Mouse (Mus musculus) adipocyte (in vitro differentiated cells): ENCODE measurements around the gene Olfr220.

ENCODE experiments used
- DNase-seq: peaks from one replicate; pipeline ENCODE4 v3.0.0-alpha.2; 2016; ENCODE audit warnings: low spot score

The Olfr220 gene

DNA sequence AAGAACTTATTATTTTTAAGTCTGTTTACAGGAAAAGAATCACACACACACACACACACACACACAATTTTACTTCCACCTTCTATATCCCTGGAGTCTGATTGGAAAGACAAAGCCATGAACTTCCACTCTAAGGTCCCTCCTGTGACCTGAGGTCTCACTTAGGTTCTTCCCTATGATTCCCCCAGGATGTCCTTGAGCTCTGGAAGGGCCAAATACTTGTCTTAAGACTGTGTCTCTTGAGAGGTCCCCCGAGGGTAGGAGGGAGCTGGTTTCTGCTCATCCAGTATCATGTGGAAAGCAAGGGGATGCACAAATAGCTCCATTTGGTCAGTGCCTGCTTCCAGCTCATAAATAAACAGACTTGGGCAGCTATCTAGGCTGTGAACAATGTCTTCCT lies at the start of gene Olfr220:
Olfr220 (plus strand) TSS at position 301 of the 400 bp plus-strand sequence.
- DNase-seq: no peak

GRCm38 (mm10) chr1:174422959-174423358 lies 18.9 kb upstream of the Olfr220 start:
- no peak for DNase-seq

DNA sequence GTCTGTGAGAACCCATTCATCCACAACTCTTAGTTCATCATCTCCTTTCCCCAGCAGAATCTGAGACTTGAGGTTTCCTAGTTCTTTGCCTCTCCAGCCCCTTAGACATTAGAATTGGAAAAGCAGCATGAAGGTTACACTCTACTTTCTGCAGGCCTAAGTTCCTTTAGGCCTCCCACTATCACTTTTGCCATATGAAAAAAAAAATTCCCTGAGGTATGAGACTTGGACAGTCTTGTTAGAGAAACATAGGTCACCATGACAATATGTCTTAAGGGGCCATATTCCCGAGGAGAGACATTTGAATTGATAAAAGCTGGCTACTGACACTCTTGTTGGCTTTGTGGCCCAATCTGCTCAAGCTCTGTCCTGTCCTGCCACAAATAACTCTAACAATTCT lies 18.1 kb upstream of the Olfr220 start, which contains the start of gene Olfr414:
Olfr414 (plus strand) TSS at position 301 of the 400 bp plus-strand sequence.
- DNase-seq: no peak

- DNase-seq: no peak
These were observed 15.5 kb upstream of the Olfr220 start for GRCm38 (mm10) chr1:174426180-174426986.

- no peak for DNase-seq
These were observed 14.5 kb upstream of the Olfr220 start for GRCm38 (mm10) chr1:174427402-174427801.

GRCm38 (mm10) chr1:174428407-174428806 lies 13.5 kb upstream of the Olfr220 start:
- no peak for DNase-seq

GRCm38 (mm10) chr1:174434121-174434520 lies 7.8 kb upstream of the Olfr220 start:
- DNase-seq: no peak

- no peak for DNase-seq
These were observed 13.2 kb downstream of the Olfr220 start for GRCm38 (mm10) chr1:174455100-174455499.

- DNase-seq: no peak
These were observed 23.5 kb downstream of the Olfr220 start for GRCm38 (mm10) chr1:174465385-174465784.

DNA sequence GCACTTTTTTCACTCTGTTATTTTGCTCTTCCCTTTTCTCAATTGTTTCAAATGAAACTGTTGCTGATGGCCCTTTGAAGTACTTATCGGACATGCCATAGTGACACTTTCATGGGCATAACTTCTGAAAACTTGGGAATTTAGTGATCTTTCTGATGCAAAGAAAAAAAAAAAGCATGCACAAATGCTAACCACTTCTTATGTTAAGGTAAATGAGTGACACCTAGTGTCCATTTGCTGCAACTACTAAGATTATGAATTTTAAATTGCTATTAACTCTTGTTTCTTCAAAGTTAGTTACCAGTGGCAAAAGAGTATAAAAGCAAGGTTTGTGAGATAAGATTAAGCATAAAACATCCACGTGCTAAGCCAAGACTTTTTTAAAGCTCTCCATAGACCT lies 24.4 kb downstream of the Olfr220 start:
- DNase-seq: peak; percentile 36

- DNase-seq: peak; percentile 31
These were observed 27.9 kb downstream of the Olfr220 start for GRCm38 (mm10) chr1:174469736-174470135.

DNA sequence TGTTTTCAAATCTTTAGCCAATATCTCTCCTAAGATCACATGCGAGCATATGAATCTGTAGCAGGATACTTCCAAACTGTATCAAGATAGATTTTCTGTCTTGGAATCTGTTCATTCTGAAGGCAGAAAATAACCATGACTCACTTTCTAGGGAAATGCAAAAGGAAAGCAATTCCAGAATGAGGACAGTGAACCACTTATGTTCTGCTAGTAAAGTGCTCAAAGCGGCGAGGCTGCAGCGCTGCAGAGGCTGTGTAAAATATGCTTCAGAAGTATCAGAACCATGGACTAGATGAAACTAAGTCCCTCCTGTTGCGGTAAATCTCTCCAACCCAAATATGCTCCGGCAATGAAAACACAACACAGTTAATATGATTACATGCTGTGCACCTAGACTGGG lies 40.7 kb downstream of the Olfr220 start:
- DNase-seq: no peak

- DNase-seq: no peak
These were observed 58.2 kb downstream of the Olfr220 start for GRCm38 (mm10) chr1:174500064-174500463.
